Mouse (Mus musculus) spleen, adult 2 months (tissue): ENCODE results near the gene Tenm4.

Source experiments
- CTCF ChIP-seq: fragments of 200-500 bp; IDR thresholded peaks from 2 replicates; pipeline ENCODE4 v1.5.1; 2011; ENCODE audit warnings: mild to moderate bottlenecking, inconsistent platforms; ENCODE audit not compliant: insufficient read depth, insufficient read length, insufficient replicate concordance; ENCODE audit errors: extremely low read depth
- POLR2A ChIP-seq: fragments of 200-500 bp; IDR thresholded peaks from 2 replicates; pipeline ENCODE4 v1.6.1; 2011; ENCODE audit warnings: low read depth, low read length, inconsistent platforms

DNA sequence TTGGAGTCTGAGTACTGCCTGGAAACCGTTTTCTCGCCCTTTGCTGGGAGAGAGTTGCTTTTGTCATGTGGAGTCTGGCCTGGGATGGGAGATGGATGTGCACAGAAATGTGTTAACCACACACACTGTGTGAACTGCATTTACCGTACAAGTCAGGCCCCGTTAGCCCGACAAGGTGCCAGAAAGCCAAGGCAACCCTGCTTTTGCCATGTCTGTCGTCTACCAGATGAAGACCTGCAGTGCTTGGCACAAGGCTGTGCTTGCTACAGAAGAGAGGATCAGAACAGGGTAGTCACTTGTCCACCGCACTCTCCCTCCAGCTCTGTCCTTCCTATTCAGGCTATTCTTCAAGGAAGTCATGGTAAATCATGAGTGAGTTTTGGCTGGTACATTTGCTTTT is 492.3 kb downstream of the Tenm4 start:
- TF ChIP-seq CTCF (no peak), POLR2A (no peak)
